Mouse (Mus musculus): ENCODE data around the gene Nhp2. TPM values are rescaled to one million over a fixed set of nuclear protein-coding genes. Genes with fewer than 3 reads are reported as not detected.
"Not testable (repeated sequence)": the region's sequence is repeated elsewhere in the genome, so short reads cannot be mapped to it uniquely, and the experiment has no call there.

The Nhp2 gene
- polyA plus RNA-seq, 1 experiment from 2014 or later = 64.8 TPM

DNA sequence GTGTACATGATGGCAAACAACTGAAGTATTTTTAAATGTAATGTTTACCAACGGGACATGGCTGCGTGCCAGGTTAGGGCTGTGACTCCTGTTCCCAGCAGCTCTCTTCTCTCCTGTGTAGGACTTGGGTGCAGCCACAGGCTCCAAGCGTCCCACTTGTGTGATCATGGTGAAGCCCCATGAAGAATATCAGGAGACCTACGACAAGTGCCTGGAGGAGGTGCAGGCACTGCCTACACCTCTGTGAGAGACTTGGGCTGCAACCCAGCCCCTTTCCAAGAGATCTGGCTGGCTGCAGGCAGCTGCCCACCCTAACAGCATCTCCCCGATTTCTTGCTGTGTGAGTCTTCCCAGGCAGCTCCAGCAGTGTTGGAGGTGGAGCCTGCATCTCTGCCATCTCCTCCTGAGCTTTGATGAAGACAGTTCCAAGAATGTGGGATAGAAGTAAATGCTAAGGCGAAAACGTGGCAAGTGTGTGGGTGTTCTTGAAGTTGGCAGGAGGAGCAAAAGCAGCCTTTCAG lies 3.5 kb downstream of the Nhp2 start:
- peaks cover 50% of the 10 kb centered on the region for H3K36me3 ChIP-seq
- H3K9ac ChIP-seq = no peak overlapping the region
- no peaks in the 10 kb centered on the region for H3K9me3 ChIP-seq (replicated peaks)
- H3K4me3 ChIP-seq = no peak overlapping the region
- H3K27ac ChIP-seq = no peak overlapping the region
- H3K4me1 ChIP-seq (replicated peaks) = peaks cover 20% of the 10 kb centered on the region
- 76% methylated on average over 7 of the region's 7 CpGs for WGBS
- no peak for ATAC-seq (replicated peaks; ENCODE audit: insufficient number of reproducible peaks, insufficient read depth, low FRiP score, low read depth)
- H3K27me3 ChIP-seq = no peaks in the 10 kb centered on the region
- no peak overlapping the region for H3K4me2 ChIP-seq

DNA sequence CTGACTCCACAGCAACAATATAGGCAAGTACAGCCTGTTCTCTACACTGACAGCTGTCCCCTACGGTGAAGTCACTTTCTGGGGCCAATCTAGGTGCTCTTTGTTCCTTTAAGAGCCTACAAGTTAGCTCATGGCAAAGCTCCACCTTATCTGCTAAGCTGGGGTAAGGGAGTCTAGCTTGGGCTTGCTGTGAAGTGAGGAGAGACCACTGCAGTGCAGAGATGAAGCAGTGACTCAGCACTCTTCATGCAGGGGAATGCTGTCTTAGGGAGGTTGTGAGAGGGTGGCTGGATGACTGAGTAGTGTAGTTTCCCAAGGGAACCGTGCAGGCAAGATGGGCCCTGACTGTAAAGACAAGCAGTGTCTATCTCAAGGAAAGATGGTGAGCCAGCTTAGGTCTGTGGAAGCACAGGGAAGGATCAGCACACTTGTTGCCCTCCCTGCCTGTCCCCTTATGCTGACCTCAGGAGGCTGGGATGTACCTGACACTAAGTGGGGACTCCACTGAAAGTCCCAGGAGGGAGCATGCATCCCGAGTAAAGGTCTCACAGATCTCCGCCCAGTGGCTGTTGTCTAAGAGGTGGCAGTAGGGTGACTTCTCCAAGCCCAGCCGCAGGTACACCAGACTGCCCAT lies 5.8 kb downstream of the Nhp2 start:
- ATAC-seq (replicated peaks; ENCODE audit: insufficient number of reproducible peaks, insufficient read depth, low FRiP score, low read depth) = no peak
- Histone ChIP-seq H3K4me3 (no peak overlapping the region), H3K27me3 (no peaks in the 10 kb centered on the region), H3K4me2 (no peak overlapping the region), H3K9ac (no peak overlapping the region), H3K4me1 (replicated peaks) (peaks cover 15% of the 10 kb centered on the region), H3K9me3 (replicated peaks) (no peaks in the 10 kb centered on the region), H3K27ac (no peak overlapping the region), H3K36me3 (peaks cover 63% of the 10 kb centered on the region)
- 67% methylated on average over 5 of the region's 5 CpGs for WGBS

DNA sequence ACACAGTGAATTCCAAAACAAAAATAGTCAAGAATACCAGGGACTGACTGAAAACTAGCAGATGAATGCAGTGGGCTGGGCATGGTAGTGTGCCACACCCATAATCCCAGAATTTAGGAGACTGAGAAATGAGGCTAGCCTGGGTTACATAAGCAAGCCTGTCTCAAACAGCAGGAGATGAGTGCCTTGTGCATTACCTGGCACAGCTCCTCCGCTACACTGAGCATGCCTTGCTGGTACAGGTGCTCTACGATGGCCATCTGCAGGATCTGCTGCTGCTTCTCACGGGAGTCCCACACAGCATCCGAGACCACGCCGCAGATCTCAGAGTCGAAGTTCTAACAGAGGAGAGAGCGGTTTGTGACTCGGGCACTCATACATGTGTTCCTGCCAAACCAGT lies 7.9 kb downstream of the Nhp2 start:
- ATAC-seq (replicated peaks; ENCODE audit: insufficient number of reproducible peaks, insufficient read depth, low FRiP score, low read depth) = no peak
- H3K9ac ChIP-seq = no peak overlapping the region
- 0 out of 2 replicates have a peak, but pooled peaks cover 6% of the 10 kb centered on the region for H3K4me1 ChIP-seq (replicated peaks)
- no peaks in the 10 kb centered on the region for H3K27me3 ChIP-seq
- H3K4me2 ChIP-seq = no peak overlapping the region
- no peak overlapping the region for H3K4me3 ChIP-seq
- no peak overlapping the region for H3K27ac ChIP-seq
- no peaks in the 10 kb centered on the region for H3K9me3 ChIP-seq (replicated peaks)
- peaks cover 59% of the 10 kb centered on the region for H3K36me3 ChIP-seq
- WGBS = 94% methylated on average over 9 of the region's 9 CpGs

DNA sequence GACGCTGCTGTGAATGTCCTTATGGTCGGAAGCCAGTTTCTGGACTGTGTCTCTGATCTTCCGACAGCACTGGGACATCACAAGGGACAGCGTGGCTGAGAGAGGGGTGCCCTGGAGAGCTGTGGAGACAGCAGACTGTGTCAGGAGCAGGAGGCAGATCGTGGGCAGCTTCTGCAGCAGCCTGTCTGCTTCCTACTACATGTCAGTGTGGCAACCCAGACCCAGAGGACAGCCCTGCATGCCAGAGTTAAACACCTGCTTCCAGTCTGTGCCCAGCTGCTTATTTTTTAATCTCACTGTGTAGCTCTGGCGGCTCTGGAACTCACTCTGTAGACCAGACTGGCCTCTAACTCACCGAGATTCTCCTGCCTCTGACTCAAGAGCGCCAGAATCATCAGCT lies 8.4 kb downstream of the Nhp2 start:
- ATAC-seq (replicated peaks; ENCODE audit: insufficient number of reproducible peaks, insufficient read depth, low FRiP score, low read depth) = no peak
- H3K9me3 ChIP-seq (replicated peaks) = no peaks in the 10 kb centered on the region
- WGBS = 77% methylated on average over 8 of the region's 8 CpGs
- no peak overlapping the region for H3K27ac ChIP-seq
- H3K9ac ChIP-seq = no peak overlapping the region
- 0 out of 2 replicates have a peak, but pooled peaks cover 8% of the 10 kb centered on the region for H3K4me1 ChIP-seq (replicated peaks)
- H3K4me3 ChIP-seq = no peak overlapping the region
- peaks cover 54% of the 10 kb centered on the region for H3K36me3 ChIP-seq
- no peaks in the 10 kb centered on the region for H3K27me3 ChIP-seq
- H3K4me2 ChIP-seq = no peak overlapping the region

DNA sequence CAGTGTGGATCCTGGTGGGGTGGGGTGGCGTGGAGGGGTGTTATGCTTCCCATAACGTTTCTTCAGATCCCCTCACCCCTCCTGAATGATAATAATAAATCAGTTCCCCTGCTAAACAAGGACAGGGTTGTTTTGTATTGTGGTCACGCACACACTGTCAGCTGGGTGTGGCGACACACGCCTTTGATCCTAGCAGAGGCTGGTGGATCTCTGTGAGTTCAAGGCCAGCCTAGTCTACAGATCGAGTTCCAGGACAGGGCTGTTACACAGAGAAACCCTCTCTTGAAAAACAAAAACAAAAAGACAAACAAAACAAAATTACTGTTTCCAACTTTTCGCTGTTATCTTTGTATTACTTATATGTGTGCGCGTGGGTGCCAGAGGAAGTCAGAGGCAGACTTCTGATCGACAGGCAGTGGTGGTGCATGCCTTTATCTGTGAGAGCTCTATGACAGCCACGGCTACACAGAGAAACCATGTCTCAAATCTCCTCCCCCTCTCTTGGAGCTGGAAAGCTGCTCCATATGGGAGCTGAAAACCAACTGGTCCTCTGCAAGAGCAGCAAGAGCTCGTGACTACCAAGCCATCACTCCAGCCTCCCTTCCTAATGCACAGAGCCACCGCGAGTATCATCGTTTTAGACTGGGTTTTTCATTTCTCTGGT lies 10.2 kb downstream of the Nhp2 start:
- peaks cover 36% of the 10 kb centered on the region for H3K36me3 ChIP-seq
- H3K27me3 ChIP-seq = no peaks in the 10 kb centered on the region
- H3K4me1 ChIP-seq (replicated peaks) = peaks cover 13% of the 10 kb centered on the region
- no peak overlapping the region for H3K4me2 ChIP-seq
- no peaks in the 10 kb centered on the region for H3K9me3 ChIP-seq (replicated peaks)
- H3K27ac ChIP-seq = no peak overlapping the region
- 75% methylated on average over 15 of the region's 15 CpGs for WGBS
- no peak overlapping the region for H3K9ac ChIP-seq
- no peak overlapping the region for H3K4me3 ChIP-seq
- ATAC-seq (replicated peaks; ENCODE audit: insufficient number of reproducible peaks, insufficient read depth, low FRiP score, low read depth) = no peak

DNA sequence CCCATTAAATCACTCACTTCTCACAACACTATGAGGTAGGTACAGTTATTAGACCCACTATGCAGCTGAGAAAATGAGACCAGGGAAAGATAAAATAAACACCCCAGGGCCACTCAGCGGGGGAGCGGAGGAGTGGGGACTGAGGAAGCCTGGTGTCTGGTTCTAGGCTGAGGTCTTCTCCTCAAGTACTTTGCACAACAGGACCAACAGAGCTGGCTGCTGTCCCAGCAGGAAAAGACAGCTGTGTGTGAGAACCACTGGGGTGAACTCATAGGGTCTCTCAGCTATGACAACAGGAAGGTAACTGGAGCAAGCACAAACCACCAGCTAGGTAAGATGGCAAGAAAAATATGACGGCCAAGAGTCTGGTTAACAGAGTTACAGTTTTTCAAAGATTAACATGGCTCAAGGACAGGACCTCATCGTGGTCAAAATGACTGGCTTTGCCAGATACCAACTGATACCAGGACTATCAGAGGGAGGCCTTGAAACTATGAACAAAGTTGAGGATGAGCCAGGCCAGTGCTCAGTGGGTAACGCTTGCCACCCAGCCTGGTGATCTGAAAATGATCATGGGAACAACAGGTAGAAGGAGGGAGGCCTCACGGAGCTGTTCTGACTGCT lies 12.7 kb downstream of the Nhp2 start:
- Histone ChIP-seq H3K27me3 (no peaks in the 10 kb centered on the region), H3K4me3 (no peak overlapping the region), H3K27ac (no peak overlapping the region), H3K4me1 (replicated peaks) (peaks cover 22% of the 10 kb centered on the region), H3K4me2 (no peak overlapping the region), H3K36me3 (peaks cover 14% of the 10 kb centered on the region), H3K9me3 (replicated peaks) (no peaks in the 10 kb centered on the region), H3K9ac (no peak overlapping the region)
- 75% methylated on average over 6 of the region's 6 CpGs for WGBS
- ATAC-seq (replicated peaks; ENCODE audit: insufficient number of reproducible peaks, insufficient read depth, low FRiP score, low read depth) = no peak

DNA sequence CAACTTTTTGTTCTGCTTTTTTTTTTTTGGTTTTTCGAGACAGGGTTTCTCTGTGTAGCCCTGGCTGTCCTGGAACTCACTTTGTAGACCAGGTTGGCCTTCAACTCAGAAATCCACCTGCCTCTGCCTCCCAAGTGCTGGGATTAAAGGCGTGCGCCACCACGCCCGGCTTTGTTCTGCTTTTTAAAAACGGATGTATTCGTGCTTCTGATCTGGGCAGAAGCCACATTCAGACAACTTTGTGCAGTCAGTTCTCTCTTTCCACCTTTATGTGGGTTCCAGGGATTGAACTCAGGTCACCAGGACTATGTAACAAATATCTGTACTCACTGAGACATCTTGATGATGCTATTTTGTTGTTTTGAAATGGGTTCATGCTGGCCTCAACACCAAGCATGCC lies 13.7 kb downstream of the Nhp2 start:
- H3K27me3 ChIP-seq; ATAC-seq (replicated peaks; ENCODE audit: insufficient number of reproducible peaks, insufficient read depth, low FRiP score, low read depth); H3K9ac ChIP-seq; H3K9me3 ChIP-seq (replicated peaks); H3K4me3 ChIP-seq; H3K4me2 ChIP-seq; H3K27ac ChIP-seq: not testable (repeated sequence)
- peaks cover 12% of the 10 kb centered on the region for H3K36me3 ChIP-seq
- WGBS = 93% methylated on average over 7 of the region's 7 CpGs
- peaks cover 29% of the 10 kb centered on the region for H3K4me1 ChIP-seq (replicated peaks)

DNA sequence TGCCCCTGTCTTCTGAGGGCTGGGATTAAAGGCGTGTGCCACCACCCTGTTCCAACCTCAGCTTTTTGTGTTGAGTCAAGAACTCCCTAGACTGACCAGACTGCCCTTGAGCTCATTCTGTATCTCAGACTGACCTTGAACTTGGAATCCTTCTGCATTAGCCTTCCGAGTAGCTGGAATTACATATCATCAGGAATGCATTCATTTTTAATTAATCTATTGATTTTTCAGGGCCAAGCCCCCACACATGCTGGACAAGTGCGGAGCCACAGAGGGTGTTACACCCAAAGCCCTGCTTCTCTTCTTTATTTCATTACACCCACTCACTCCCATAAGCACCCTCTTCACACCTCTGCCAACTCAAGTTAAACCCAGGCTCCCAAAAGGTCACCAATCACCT lies 14.2 kb downstream of the Nhp2 start:
- 86% methylated on average over 3 of the region's 3 CpGs for WGBS
- Histone ChIP-seq H3K4me1 (replicated peaks) (peaks cover 29% of the 10 kb centered on the region), H3K36me3 (peaks cover 9% of the 10 kb centered on the region), H3K27ac (no peak overlapping the region), H3K9me3 (replicated peaks) (no peaks in the 10 kb centered on the region), H3K4me2 (no peak overlapping the region), H3K4me3 (no peak overlapping the region), H3K9ac (no peak overlapping the region), H3K27me3 (0 out of 2 replicates have a peak, but pooled peaks cover 2% of the 10 kb centered on the region)
- ATAC-seq (replicated peaks; ENCODE audit: insufficient number of reproducible peaks, insufficient read depth, low FRiP score, low read depth) = no peak

DNA sequence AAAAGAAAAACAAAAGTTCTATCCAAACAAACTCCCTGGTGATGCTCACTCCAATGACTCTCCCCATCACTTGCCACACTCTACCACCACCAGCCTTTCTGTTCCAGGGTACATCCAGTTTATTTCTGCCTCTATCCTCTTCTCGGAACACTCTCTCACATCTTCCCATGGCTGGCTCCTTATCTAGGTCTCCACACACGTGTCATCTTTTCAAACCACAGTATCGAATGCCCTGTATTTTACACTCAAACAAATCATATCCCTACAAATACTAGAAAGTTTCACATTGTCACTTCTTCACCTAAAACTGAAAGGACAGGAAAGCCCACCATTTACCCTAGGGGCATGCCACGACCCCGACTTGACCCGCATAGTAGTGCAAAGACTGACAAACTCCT lies 15.6 kb downstream of the Nhp2 start:
- no peak for ATAC-seq (replicated peaks; ENCODE audit: insufficient number of reproducible peaks, insufficient read depth, low FRiP score, low read depth)
- Histone ChIP-seq H3K4me3 (peak overlapping the region; percentile 88), H3K27ac (peak overlapping the region; percentile 79), H3K9ac (peak overlapping the region; percentile 87), H3K9me3 (replicated peaks) (no peaks in the 10 kb centered on the region), H3K36me3 (no peaks in the 10 kb centered on the region), H3K27me3 (0 out of 2 replicates have a peak, but pooled peaks cover 2% of the 10 kb centered on the region), H3K4me1 (replicated peaks) (peaks cover 27% of the 10 kb centered on the region), H3K4me2 (peak overlapping the region; percentile 78)
- WGBS = 8% methylated on average over 6 of the region's 6 CpGs

DNA sequence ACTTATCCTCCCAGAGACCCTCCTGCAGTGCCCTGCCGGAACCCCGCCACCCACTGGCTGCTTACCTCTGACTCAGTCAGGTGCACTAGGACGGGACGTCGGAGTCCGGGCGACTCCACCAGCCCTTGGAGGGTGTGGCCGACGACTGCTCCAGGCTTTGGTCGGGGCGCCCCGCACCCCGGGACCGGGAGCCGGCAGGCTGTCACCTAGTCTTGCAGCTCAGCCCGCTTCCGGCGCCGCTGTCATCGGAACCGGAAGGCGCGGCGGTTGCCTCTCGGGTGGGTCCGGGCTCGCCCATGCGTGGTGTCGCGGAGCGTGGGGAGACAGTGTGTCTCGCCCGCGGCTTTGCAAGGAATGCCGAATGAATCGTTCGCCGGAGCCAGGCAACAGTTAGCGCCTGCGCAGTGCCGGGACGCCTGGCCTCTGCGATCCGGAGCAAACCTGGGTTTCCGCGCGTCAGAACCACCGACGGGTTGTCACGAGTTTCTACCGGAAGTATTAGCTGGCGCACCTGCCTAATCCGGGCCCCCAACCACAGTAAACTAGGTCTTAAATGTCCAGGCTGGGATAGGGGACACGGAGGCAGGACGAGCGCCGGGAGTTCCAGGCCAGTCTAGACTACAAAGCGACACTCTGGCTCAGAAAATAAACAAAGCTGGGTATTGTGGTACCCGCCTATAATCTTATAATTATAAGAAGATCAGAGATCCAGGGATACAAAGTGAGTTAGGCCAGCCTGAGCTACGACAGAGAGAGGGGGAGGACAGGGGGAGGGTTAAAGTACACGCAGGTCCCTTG lies 16.2 kb downstream of the Nhp2 start, which contains the start of gene Rmnd5b:
Gene Rmnd5b, minus strand, starts transcription at position 372 of the 798 bp plus-strand sequence.
- Histone ChIP-seq H3K4me2 (peak within 1 kb of the TSS; percentile 78), H3K9me3 (replicated peaks) (no peaks in the 10 kb centered on the region), H3K4me3 (peak within 1 kb of the TSS; percentile 88), H3K36me3 (no peaks in the 10 kb centered on the region), H3K27me3 (0 out of 2 replicates have a peak, but pooled peaks cover 2% of the 10 kb centered on the region), H3K9ac (peak within 1 kb of the TSS; percentile 87), H3K27ac (peak within 1 kb of the TSS; percentile 79), H3K4me1 (replicated peaks) (peaks cover 27% of the 10 kb centered on the region)
- under 1% methylated on average over 61 of the region's 61 CpGs for WGBS
- ATAC-seq (replicated peaks; ENCODE audit: insufficient number of reproducible peaks, insufficient read depth, low FRiP score, low read depth) = peak; percentile 81

DNA sequence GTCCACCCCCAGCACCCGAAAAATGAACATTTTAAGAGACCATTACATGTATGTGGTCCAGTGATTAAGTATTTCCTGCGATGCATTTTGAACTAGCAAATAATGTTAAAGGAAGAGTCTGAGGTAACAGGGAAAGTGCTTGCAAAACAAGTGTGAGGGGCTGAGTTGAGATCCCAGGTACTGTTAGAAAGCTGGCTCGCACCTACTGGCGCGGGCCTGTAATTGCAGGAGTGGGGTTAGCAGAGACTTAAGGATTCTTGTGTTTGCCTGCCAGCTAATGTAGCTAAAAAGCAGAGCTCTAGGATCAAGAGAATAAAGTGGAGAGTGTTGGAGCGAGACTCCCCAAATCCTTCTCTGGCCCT lies 16.8 kb downstream of the Nhp2 start:
- H3K27ac ChIP-seq = peak overlapping the region; percentile 79
- H3K9ac ChIP-seq = peak overlapping the region; percentile 87
- 0 out of 2 replicates have a peak, but pooled peaks cover 2% of the 10 kb centered on the region for H3K27me3 ChIP-seq
- peaks cover 27% of the 10 kb centered on the region for H3K4me1 ChIP-seq (replicated peaks)
- H3K4me2 ChIP-seq = peak overlapping the region; percentile 78
- no peaks in the 10 kb centered on the region for H3K9me3 ChIP-seq (replicated peaks)
- no peaks in the 10 kb centered on the region for H3K36me3 ChIP-seq
- 5% methylated on average over 6 of the region's 6 CpGs for WGBS
- 0 out of 2 replicates have a peak, but pooled peaks have one; percentile 19 for ATAC-seq (replicated peaks; ENCODE audit: insufficient number of reproducible peaks, insufficient read depth, low FRiP score, low read depth)
- peak overlapping the region; percentile 88 for H3K4me3 ChIP-seq
